12 mouse cellular contexts compared by ENCODE assay signal in the genomic region with DNA sequence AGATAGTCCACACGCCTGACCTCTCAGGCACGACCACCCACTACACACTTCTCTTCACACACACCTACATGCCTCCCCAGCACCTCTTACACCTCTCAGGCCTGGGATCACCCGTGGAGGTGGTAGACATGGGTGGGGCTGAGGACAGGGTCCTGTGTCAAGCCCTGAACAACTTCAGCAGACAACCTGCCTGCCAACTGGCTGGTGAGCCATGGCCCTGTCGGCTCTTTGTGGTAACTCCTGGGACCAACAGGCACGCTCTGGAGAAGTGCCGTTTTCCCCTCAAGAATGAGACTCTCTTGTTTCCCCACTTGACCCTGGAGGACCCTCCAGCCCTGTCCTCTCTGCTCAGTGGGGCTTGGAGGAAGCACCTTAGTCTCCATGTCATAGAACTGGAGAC.
"Had no signal": no experiment of that assay in that cellular context is flagged by ENCODE, and none has a peak within 500 bp of the region (broad histone marks: within the 10 kb centered on the region; RNA-seq: fewer than 3 reads in every experiment).

No protein-coding gene starts in this region.

- H3K27me3 ChIP-seq: limb, embryonic 13.5 days had no signal

- H3K4me2 ChIP-seq: limb, embryonic 13.5 days; midbrain, embryonic 12.5 days had no signal

- H3K36me3 ChIP-seq: midbrain, embryonic 12.5 days had no signal

- H3K4me3 ChIP-seq: limb, embryonic 13.5 days; midbrain, embryonic 12.5 days had no signal

- ATAC-seq: midbrain, embryonic 16.5 days had no signal

- H3K9me3 ChIP-seq: limb, embryonic 13.5 days; midbrain, embryonic 12.5 days had no signal

- H3K9ac ChIP-seq: limb, embryonic 13.5 days; liver, embryonic 14.5 days had no signal

- H3K27ac ChIP-seq: kidney, postnatal 0 days; limb, embryonic 13.5 days; liver, embryonic 14.5 days; midbrain, embryonic 12.5 days had no signal

- DNase-seq: kidney, adult 11 months; kidney, adult 9 months; kidney, postnatal 36 days; lung, adult 18-20 months; right cerebral cortex, adult 18-20 months; right cerebral cortex, postnatal 25 days; thymus, postnatal 36 days had no signal
